Mouse (Mus musculus) myocyte (in vitro differentiated cells): Measurements from ENCODE around the gene Ahsa1.

Experiments
- E2F4 ChIP-seq: IDR thresholded peaks from one replicate; pipeline ENCODE4 v1.6.1; 2011; ENCODE audit warnings: mild to moderate bottlenecking, control low read depth, moderate library complexity; ENCODE audit not compliant: insufficient read depth
- MAX ChIP-seq: IDR thresholded peaks from one replicate; pipeline ENCODE4 v1.6.1; 2011; ENCODE audit warnings: low read depth, mild to moderate bottlenecking, control low read depth
- MYOD1 ChIP-seq, 3 experiments: IDR thresholded peaks; one replicate each; pipeline ENCODE4 v1.6.1; 2011; ENCODE audit warnings: control low read depth in 2 of 3, low read depth in 2 of 3, mild to moderate bottlenecking in 2 of 3, moderate library complexity in 1 of 3; ENCODE audit not compliant: insufficient read length in 2 of 3, control insufficient read depth in 1 of 3
- MYOG ChIP-seq, 3 experiments: IDR thresholded peaks; one replicate each; pipeline ENCODE4 v1.6.1; 2011; ENCODE audit warnings: control low read depth in 2 of 3, low read depth in 2 of 3, mild to moderate bottlenecking in 2 of 3; ENCODE audit not compliant: insufficient read length in 2 of 3, control insufficient read depth in 1 of 3, insufficient read depth in 1 of 3
- POLR2A ChIP-seq: IDR thresholded peaks from one replicate; pipeline ENCODE4 v1.6.1; 2011; ENCODE audit warnings: low read depth, mild to moderate bottlenecking, control low read depth, moderate library complexity; ENCODE audit not compliant: insufficient read length
- POLR2AphosphoS2 ChIP-seq: IDR thresholded peaks from one replicate; pipeline ENCODE4 v1.6.1; 2011; ENCODE audit warnings: low read depth, control low read depth; ENCODE audit not compliant: insufficient read length
- REST ChIP-seq: IDR thresholded peaks from one replicate; pipeline ENCODE4 v1.6.1; 2011; ENCODE audit warnings: mild to moderate bottlenecking, control low read depth, moderate library complexity; ENCODE audit not compliant: insufficient read depth, insufficient read length
- TCF12 ChIP-seq: IDR thresholded peaks from one replicate; pipeline ENCODE4 v1.6.1; 2011; ENCODE audit warnings: mild to moderate bottlenecking, control low read depth; ENCODE audit not compliant: poor library complexity, insufficient read depth, severe bottlenecking
- USF1 ChIP-seq: IDR thresholded peaks from one replicate; pipeline ENCODE4 v1.6.1; 2011; ENCODE audit warnings: low read depth, mild to moderate bottlenecking, control low read depth, moderate library complexity

- TF ChIP-seq POLR2A (no peak), MAX (no peak), REST (no peak), E2F4 (no peak), MYOG (IDR thresholded peaks at IDR 0.05; ENCODE audit: control insufficient read depth in 1 of 3, insufficient read depth in 1 of 3, insufficient read length in 2 of 3, low read depth in 2 of 3) (no peak), TCF12 (no peak), MYOD1 (IDR thresholded peaks at IDR 0.05; ENCODE audit: control insufficient read depth in 1 of 3, insufficient read length in 2 of 3, low read depth in 2 of 3) (no peak), POLR2AphosphoS2 (no peak), USF1 (no peak)
Observed at GRCm38 (mm10) chr12:87217596-87217995, 48.7 kb upstream of the Ahsa1 start.
